22 mouse cellular contexts compared by ENCODE assay signal in genomic region chr5:41165870-41166626, GRCm38 (mm10).
DNase-seq lines count a peak whose midpoint lies in the region; ATAC-seq lines count a peak whose summit lies in the region.
"Had no signal": no experiment of that assay in that cellular context is flagged by ENCODE, and none has a peak within 500 bp of the region (broad histone marks: within the 10 kb centered on the region; RNA-seq: fewer than 3 reads in every experiment).

No protein-coding gene starts in this region.

- DNase-seq in frontal cortex, postnatal 36 days (ENCODE audit: low spot score in 2 of 2) = peak; percentile 1 to 6
- no peak for DNase-seq in frontal cortex, postnatal 25 days (ENCODE audit: low spot score in 2 of 2)
- DNase-seq in midbrain, embryonic 11.5 days (ENCODE audit: low spot score, missing footprints) = no peak
- peak; percentile 33 for DNase-seq in brain, adult 2 months (ENCODE audit: low read depth, low spot score)
- no peak for DNase-seq in c-Kit-positive CD71-positive TER-119-positive erythroid progenitor cells, embryonic 14.5 days (ENCODE audit: low spot score)
- no peak for DNase-seq in liver, embryonic 11.5 days (ENCODE audit: low spot score)
- DNase-seq: adrenal gland, adult 2 months; cerebellum, adult 18-20 months; cerebellum, postnatal 36 days; heart, postnatal 10 days; kidney, adult 11 months; lung, adult 2 months; lung, postnatal 36 days; spleen, adult 18-20 months had no signal

- no peaks in the 10 kb centered on the region for H3K27me3 ChIP-seq in midbrain, embryonic 13.5 days
- H3K27me3 ChIP-seq in midbrain, embryonic 11.5 days (ENCODE audit: control insufficient read depth, insufficient read depth, low read length) = no peaks in the 10 kb centered on the region
- H3K27me3 ChIP-seq in forebrain, embryonic 15.5 days = no peaks in the 10 kb centered on the region
- no peaks in the 10 kb centered on the region for H3K27me3 ChIP-seq in liver, embryonic 11.5 days (replicated peaks; ENCODE audit: control insufficient read depth, insufficient read depth, low read length)
- H3K27me3 ChIP-seq: CH12.LX; hindbrain, embryonic 15.5 days; neural tube, embryonic 12.5 days; stomach, embryonic 15.5 days had no signal

- H3K4me1 ChIP-seq in midbrain, embryonic 13.5 days (replicated peaks) = no peaks in the 10 kb centered on the region
- no peaks in the 10 kb centered on the region for H3K4me1 ChIP-seq in midbrain, embryonic 11.5 days (ENCODE audit: control insufficient read depth, insufficient read depth, low read length)
- peaks cover 10% of the 10 kb centered on the region; the same call in 1 of the 2 replicates for H3K4me1 ChIP-seq in forebrain, embryonic 15.5 days
- no peaks in the 10 kb centered on the region for H3K4me1 ChIP-seq in liver, embryonic 11.5 days (replicated peaks; ENCODE audit: control insufficient read depth, insufficient read depth, low read length)
- H3K4me1 ChIP-seq: heart, embryonic 10.5 days; hindbrain, embryonic 15.5 days; neural tube, embryonic 12.5 days; stomach, embryonic 15.5 days had no signal

- 56% methylated on average over 14 of the region's 14 CpGs for WGBS in midbrain, embryonic 13.5 days
- 76% methylated on average over 14 of the region's 14 CpGs for WGBS in midbrain, embryonic 11.5 days
- WGBS in forebrain, embryonic 15.5 days = 12% methylated on average over 14 of the region's 14 CpGs
- WGBS in liver, embryonic 11.5 days = 74% methylated on average over 14 of the region's 14 CpGs

- H3K36me3 ChIP-seq in midbrain, embryonic 13.5 days = no peaks in the 10 kb centered on the region
- H3K36me3 ChIP-seq in midbrain, embryonic 11.5 days (ENCODE audit: control insufficient read depth, insufficient read depth, low read length) = no peaks in the 10 kb centered on the region
- no peaks in the 10 kb centered on the region for H3K36me3 ChIP-seq in forebrain, embryonic 15.5 days
- no peaks in the 10 kb centered on the region for H3K36me3 ChIP-seq in liver, embryonic 11.5 days (ENCODE audit: control insufficient read depth, insufficient read depth, low read length)
- H3K36me3 ChIP-seq: heart, embryonic 10.5 days; hindbrain, embryonic 15.5 days; neural tube, embryonic 12.5 days; stomach, embryonic 15.5 days had no signal

- H3K4me2 ChIP-seq in midbrain, embryonic 13.5 days (replicated peaks) = no peak overlapping the region
- no peak overlapping the region for H3K4me2 ChIP-seq in midbrain, embryonic 11.5 days
- H3K4me2 ChIP-seq in forebrain, embryonic 15.5 days (replicated peaks) = peak overlapping the region; percentile 22
- no peak overlapping the region for H3K4me2 ChIP-seq in liver, embryonic 11.5 days
- H3K4me2 ChIP-seq: hindbrain, embryonic 15.5 days; neural tube, embryonic 12.5 days; stomach, embryonic 15.5 days had no signal

- no peak overlapping the region for H3K4me3 ChIP-seq in midbrain, embryonic 13.5 days (replicated peaks)
- no peak overlapping the region for H3K4me3 ChIP-seq in midbrain, embryonic 11.5 days (ENCODE audit: low read depth, low read length)
- no peak overlapping the region for H3K4me3 ChIP-seq in forebrain, embryonic 15.5 days
- no peak overlapping the region for H3K4me3 ChIP-seq in liver, embryonic 11.5 days (ENCODE audit: low read depth, low read length)
- H3K4me3 ChIP-seq: heart, embryonic 10.5 days; hindbrain, embryonic 15.5 days; neural tube, embryonic 12.5 days; stomach, embryonic 15.5 days had no signal

- no peaks in the 10 kb centered on the region for H3K9me3 ChIP-seq in midbrain, embryonic 13.5 days
- H3K9me3 ChIP-seq in midbrain, embryonic 11.5 days (ENCODE audit: control insufficient read depth, low read length) = no peaks in the 10 kb centered on the region
- no peaks in the 10 kb centered on the region for H3K9me3 ChIP-seq in forebrain, embryonic 15.5 days
- no peaks in the 10 kb centered on the region for H3K9me3 ChIP-seq in liver, embryonic 11.5 days (ENCODE audit: control insufficient read depth, low read length)
- H3K9me3 ChIP-seq: heart, embryonic 10.5 days; hindbrain, embryonic 15.5 days; neural tube, embryonic 12.5 days; stomach, embryonic 15.5 days had no signal

- no peak overlapping the region for H3K27ac ChIP-seq in midbrain, embryonic 13.5 days
- H3K27ac ChIP-seq in midbrain, embryonic 11.5 days (ENCODE audit: low read depth, low read length) = no peak overlapping the region
- no peak overlapping the region for H3K27ac ChIP-seq in forebrain, embryonic 15.5 days (replicated peaks)
- H3K27ac ChIP-seq in liver, embryonic 11.5 days (ENCODE audit: low read depth, low read length) = no peak overlapping the region
- H3K27ac ChIP-seq: heart, embryonic 10.5 days; hindbrain, embryonic 15.5 days; kidney, postnatal 0 days; neural tube, embryonic 12.5 days; stomach, embryonic 15.5 days had no signal

- H3K9ac ChIP-seq in midbrain, embryonic 13.5 days (replicated peaks) = no peak overlapping the region
- no peak overlapping the region for H3K9ac ChIP-seq in midbrain, embryonic 11.5 days (ENCODE audit: low read length)
- no peak overlapping the region for H3K9ac ChIP-seq in forebrain, embryonic 15.5 days (replicated peaks)
- H3K9ac ChIP-seq in liver, embryonic 11.5 days (ENCODE audit: low read depth, low read length) = no peak overlapping the region
- H3K9ac ChIP-seq: hindbrain, embryonic 15.5 days; neural tube, embryonic 12.5 days; stomach, embryonic 15.5 days had no signal

- 0 out of 2 replicates have a peak, but pooled peaks have one; percentile 30 for ATAC-seq in midbrain, embryonic 13.5 days
- no peak for ATAC-seq in midbrain, embryonic 11.5 days (ENCODE audit: low FRiP score)
- peak; percentile 75 for ATAC-seq in forebrain, embryonic 15.5 days (replicated peaks)
- no peak for ATAC-seq in liver, embryonic 11.5 days (replicated peaks; ENCODE audit: low FRiP score)

Comparison
In these comparisons a context has a peak if more than half of its experiments do, and no peak if none do; other contexts are left out.
1. DNase-seq: peak in frontal cortex, postnatal 36 days (2 of 2) and brain, adult 2 months (single experiment); none in frontal cortex, postnatal 25 days (0 of 2), midbrain, embryonic 11.5 days (single experiment), c-Kit-positive CD71-positive TER-119-positive erythroid progenitor cells, embryonic 14.5 days (single experiment) and liver, embryonic 11.5 days (single experiment).
2. ATAC-seq: peak in midbrain, embryonic 13.5 days (single experiment) and forebrain, embryonic 15.5 days (single experiment); none in midbrain, embryonic 11.5 days (single experiment) and liver, embryonic 11.5 days (single experiment).